Mouse (Mus musculus): ENCODE measurements at regions not wholly inside any gene's neighbourhood (a gene's known extent, or its start where the extent isn't known, plus 50 kb on each side); places are given as distances from the start of the nearest gene placed in this dataset.
A peak's percentile ranks its signal among the peaks of the same experiment; 100 is the strongest.

DNA sequence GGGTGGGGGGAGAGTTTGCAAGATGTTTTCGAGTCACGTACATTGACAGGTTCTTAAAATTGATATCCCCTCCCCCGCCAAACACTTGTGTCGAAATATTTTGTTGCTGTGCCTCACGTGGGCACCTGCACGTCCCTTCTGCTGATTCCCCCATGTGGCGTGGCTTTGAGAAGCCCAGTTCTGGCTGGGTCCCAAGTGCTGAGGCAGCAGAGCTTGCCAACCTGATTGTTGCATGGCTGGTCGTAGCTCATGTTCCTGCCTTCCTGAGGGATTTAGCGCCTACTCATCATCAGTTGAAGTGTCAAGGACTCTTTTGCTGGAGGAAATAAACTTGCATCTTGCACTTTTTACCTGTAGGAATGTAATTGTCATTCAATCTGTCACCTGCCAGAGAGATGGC lies 137.8 kb downstream of the Tfcp2l1 start:
- Histone ChIP-seq H3K4me1 (ENCODE audit: control insufficient read depth, insufficient read depth, insufficient read length, low read length) (no peaks in the 10 kb centered on the region), H3K4me3 (ENCODE audit: low read depth, low read length) (no peak overlapping the region), H3K27me3 (ENCODE audit: control insufficient read depth, insufficient read depth, low read length) (no peaks in the 10 kb centered on the region), H3K27ac (ENCODE audit: insufficient read depth, low read depth, low read length) (no peak overlapping the region), H3K36me3 (ENCODE audit: control insufficient read depth, insufficient read depth, low read length) (no peaks in the 10 kb centered on the region)
- TF ChIP-seq POLR2A (IDR thresholded peaks at IDR 0.05; ENCODE audit: low read depth, low read length): no peak
- 58% methylated on average over 9 of the region's 9 CpGs for WGBS

DNA sequence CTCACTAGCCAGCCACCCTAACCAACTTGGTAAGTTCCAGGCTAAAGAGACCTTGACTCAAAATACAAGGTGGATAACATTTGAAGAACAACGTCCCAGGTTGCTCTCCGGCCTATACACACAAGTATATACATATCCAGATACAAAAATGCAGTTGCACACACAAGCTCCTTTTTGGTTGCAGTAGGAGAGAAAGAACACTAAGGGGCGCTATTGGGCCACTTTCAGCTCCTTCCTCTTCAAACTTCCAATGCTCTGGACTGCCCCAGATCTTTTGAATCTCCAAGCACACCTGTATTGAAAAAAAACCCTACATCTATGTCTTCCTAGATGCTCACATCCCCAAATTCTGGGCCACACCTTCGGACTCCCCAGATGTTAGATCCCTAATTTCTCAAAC lies 141.1 kb downstream of the Tfcp2l1 start:
- no peak for TF ChIP-seq CTCF (IDR thresholded peaks at IDR 0.05; ENCODE audit: extremely low read depth, insufficient read length, insufficient replicate concordance, low read depth, low read length)
- TF ChIP-seq POLR2A (IDR thresholded peaks at IDR 0.05; ENCODE audit: low read depth, low read length): no peak
- Histone ChIP-seq H3K27me3 (ENCODE audit: control insufficient read depth, insufficient read depth, low read length) (no peaks in the 10 kb centered on the region), H3K36me3 (ENCODE audit: control insufficient read depth, insufficient read depth, low read length) (no peaks in the 10 kb centered on the region), H3K27ac (ENCODE audit: insufficient read depth, low read depth, low read length) (no peak overlapping the region), H3K4me3 (ENCODE audit: low read depth, low read length) (no peak overlapping the region), H3K4me1 (ENCODE audit: control insufficient read depth, insufficient read depth, insufficient read length, low read length) (no peaks in the 10 kb centered on the region)
- WGBS: 16% methylated on average over 4 of the region's 4 CpGs

DNA sequence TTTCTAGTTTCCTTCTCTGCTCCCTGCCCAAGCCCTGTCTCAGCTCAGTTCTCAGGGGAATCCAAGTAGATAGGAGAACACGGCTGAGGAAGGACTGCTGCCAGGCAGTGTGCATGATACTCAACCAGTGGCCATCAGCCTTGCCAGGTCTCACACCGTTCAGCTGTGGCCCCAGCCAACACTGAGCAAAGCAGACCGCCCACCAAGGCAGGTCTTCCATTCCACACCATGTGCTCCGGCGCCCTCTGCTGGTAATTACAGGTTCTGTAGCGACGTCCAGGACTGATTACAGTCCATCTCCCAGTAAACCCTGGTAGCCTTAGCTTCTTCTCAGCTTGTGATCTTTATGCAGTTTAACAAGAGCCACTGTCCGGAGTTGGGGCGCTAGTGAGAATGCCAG lies 144.5 kb downstream of the Tfcp2l1 start:
- TF ChIP-seq POLR2A (IDR thresholded peaks at IDR 0.05; ENCODE audit: low read depth, low read length): no peak
- TF ChIP-seq CTCF (IDR thresholded peaks at IDR 0.05; ENCODE audit: extremely low read depth, insufficient read length, insufficient replicate concordance, low read depth, low read length): peak; percentile 64; the same call in 1 of the 2 replicates
- WGBS: 13% methylated on average over 9 of the region's 9 CpGs

DNA sequence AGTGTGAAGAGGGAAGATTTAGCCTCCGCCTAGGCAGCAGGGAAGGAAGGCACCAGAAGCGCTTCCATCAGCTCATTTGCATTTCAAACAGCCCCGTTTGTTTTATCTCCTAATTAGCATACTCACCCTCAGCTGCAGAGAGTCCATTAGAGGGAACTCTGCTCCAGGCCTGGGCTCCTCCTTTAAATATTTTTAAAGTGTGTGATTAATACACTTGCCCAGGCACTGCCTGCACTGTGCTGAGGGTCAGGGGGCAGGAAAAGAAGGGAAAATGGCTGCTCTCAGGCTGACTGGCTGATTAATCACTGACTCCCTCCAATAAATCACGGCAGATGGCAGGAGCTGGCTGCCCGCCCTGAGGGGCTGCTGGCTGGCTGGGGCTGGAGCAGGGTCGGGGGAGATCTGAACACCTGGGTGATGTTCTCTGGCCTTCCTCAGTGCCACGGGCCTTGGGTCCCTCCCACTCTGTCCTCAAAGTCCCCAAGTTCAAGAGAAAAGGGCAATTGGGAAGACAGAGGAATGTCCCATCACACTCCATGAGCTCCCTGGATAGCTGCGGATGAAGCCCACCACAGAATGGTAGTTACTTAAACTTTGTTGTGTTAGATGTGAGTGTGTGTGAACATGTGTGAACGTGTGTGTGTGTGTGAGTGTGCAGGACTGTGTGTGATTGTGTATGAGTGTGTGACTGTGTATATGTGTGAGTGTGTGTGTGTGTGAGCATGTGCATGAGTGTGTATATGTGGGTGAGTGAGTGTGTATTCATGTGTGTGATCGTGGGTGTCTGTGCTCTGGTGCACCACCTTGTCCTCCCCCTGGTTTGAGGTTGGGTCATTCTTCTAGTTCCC lies 149.1 kb downstream of the Tfcp2l1 start:
- no peaks in the 10 kb centered on the region for H3K4me1 ChIP-seq (ENCODE audit: control insufficient read depth, insufficient read depth, insufficient read length, low read length)

More for the DNA sequence above, 144.5 kb downstream of the Tfcp2l1 start:
- no peaks in the 10 kb centered on the region for H3K4me1 ChIP-seq (ENCODE audit: control insufficient read depth, insufficient read depth, insufficient read length, low read length)
- no peak overlapping the region for H3K4me3 ChIP-seq (ENCODE audit: low read depth, low read length)
- H3K36me3 ChIP-seq (ENCODE audit: control insufficient read depth, insufficient read depth, low read length): no peaks in the 10 kb centered on the region
- H3K27ac ChIP-seq (ENCODE audit: insufficient read depth, low read depth, low read length): no peak overlapping the region
- H3K27me3 ChIP-seq (ENCODE audit: control insufficient read depth, insufficient read depth, low read length): no peaks in the 10 kb centered on the region

More for the DNA sequence above, 149.1 kb downstream of the Tfcp2l1 start:
- no peak for TF ChIP-seq POLR2A (IDR thresholded peaks at IDR 0.05; ENCODE audit: low read depth, low read length)
- no peak for TF ChIP-seq CTCF (IDR thresholded peaks at IDR 0.05; ENCODE audit: extremely low read depth, insufficient read length, insufficient replicate concordance, low read depth, low read length)
- H3K4me3 ChIP-seq (ENCODE audit: low read depth, low read length): no peak overlapping the region
- H3K27me3 ChIP-seq (ENCODE audit: control insufficient read depth, insufficient read depth, low read length): no peaks in the 10 kb centered on the region
- no peaks in the 10 kb centered on the region for H3K36me3 ChIP-seq (ENCODE audit: control insufficient read depth, insufficient read depth, low read length)
- H3K27ac ChIP-seq (ENCODE audit: insufficient read depth, low read depth, low read length): no peak overlapping the region
- WGBS: 32% methylated on average over 10 of the region's 10 CpGs
